Mouse (Mus musculus): ENCODE measurements around the gene 9430038I01Rik.

9430038I01Rik gene

GRCm38 (mm10) chr7:137410337-137411197, at the start of gene 9430038I01Rik:
Gene 9430038I01Rik, minus strand, starts transcription at chr7:137410762.
- in situ Hi-C loops (cut with MboI; ENCODE audit: unreplicated experiment in 2 of 2): loop anchor here (5.0 to 25.0 kb wide), 3 partner anchors 37 to 1398 kb away; no protein-coding TSS in a partner anchor

GRCm38 (mm10) chr7:137445321-137445720, 34.8 kb upstream of the 9430038I01Rik start:
- in situ Hi-C loops (cut with MboI; ENCODE audit: unreplicated experiment in 2 of 2): loop anchor here (5.0 to 25.0 kb wide), 4 partner anchors 33 to 1792 kb away; partner anchors contain the start of genes 9430038I01Rik (in 2 of the 2), Ebf3 (in 1 of the 2), Mki67 (in 1 of the 2) and Pwwp2b (in 1 of the 2)

DNA sequence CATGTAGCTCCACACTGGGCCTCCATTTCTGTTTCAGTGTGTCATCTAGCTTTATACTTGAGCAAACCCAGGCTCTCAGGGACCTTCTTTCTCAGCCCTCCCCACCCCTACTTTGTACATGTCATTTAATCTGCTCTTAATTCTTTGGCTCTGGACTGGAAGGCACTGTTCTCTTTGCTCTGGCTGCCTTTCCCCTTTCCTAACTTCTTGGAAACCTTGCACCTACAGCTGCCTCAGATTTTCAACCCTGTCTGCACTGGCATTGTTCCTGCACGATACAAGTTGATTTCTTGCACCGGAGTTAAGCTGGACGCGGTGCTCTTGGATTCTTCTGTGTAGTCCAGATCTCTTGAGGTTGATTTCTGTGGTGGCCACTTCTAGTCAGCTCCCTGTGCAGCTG, 32.4 kb upstream of the 9430038I01Rik start:
- in situ Hi-C loops (cut with MboI; ENCODE audit: unreplicated experiment in 2 of 2): loop anchor here (10.0 to 25.0 kb wide), 3 partner anchors 128 to 1794 kb away; partner anchors contain the start of genes Ebf3 (in 1 of the 2), Mki67 (in 1 of the 2) and Pwwp2b (in 1 of the 2)

GRCm38 (mm10) chr7:137438962-137439361, 28.4 kb upstream of the 9430038I01Rik start:
- in situ Hi-C loops (cut with MboI; ENCODE audit: unreplicated experiment in 2 of 2): loop anchor here (10.0 to 25.0 kb wide), 3 partner anchors 116 to 1798 kb away; partner anchors contain the start of genes Mki67 (in 1 of the 2) and Pwwp2b (in 1 of the 2)

- in situ Hi-C loops (cut with MboI; ENCODE audit: unreplicated experiment in 2 of 2): loop anchor here (10.0 to 25.0 kb wide), 3 partner anchors 117 to 1799 kb away; partner anchors contain the start of genes Mki67 (in 1 of the 2) and Pwwp2b (in 1 of the 2)
Observed at GRCm38 (mm10) chr7:137438179-137438550, 27.6 kb upstream of the 9430038I01Rik start.

DNA sequence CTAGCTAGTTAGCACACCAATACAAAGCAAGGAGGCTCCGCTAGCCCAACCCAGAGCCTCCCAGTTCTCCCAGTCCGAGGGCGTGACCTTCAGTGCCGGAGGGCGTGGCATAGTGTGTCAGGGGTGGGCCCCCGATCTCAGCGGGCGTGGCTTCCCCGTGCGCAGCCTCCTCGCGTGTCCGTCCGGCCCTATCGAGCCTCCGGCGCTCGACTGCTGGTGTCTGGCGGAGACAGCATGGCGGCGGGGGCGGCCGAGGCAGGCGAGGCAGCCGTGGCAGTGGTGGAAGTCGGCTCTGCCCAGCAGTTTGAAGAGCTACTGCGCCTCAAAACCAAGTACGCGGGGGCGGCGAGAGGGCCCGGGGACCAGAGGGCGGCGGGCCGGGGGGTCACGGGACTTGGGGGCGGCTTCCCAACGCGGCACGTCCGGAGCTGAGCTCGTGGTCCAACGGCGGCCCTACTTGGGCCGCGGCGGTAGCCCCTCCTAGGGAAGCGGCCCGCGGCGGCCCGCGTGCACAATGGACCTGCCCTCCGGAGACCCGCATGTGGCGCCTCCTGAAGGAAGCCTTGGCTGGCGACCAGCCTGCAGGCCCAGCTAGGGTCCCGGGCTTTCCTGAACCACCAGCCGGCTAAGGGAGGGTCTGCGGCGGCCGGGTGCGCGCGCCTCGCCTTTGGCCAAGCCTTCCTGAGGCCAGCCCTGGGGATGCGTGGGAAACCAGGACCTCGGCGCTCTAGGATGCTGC, 27.0 kb upstream of the 9430038I01Rik start, which contains the start of gene Glrx3:
TSS of gene Glrx3 (plus strand) at position 175 of the 739 bp plus-strand sequence.
- in situ Hi-C loops (cut with MboI; ENCODE audit: unreplicated experiment in 2 of 2): loop anchor here (10.0 to 25.0 kb wide), 3 partner anchors 117 to 1800 kb away; partner anchors contain the start of genes Mki67 (in 1 of the 2) and Pwwp2b (in 1 of the 2)

DNA sequence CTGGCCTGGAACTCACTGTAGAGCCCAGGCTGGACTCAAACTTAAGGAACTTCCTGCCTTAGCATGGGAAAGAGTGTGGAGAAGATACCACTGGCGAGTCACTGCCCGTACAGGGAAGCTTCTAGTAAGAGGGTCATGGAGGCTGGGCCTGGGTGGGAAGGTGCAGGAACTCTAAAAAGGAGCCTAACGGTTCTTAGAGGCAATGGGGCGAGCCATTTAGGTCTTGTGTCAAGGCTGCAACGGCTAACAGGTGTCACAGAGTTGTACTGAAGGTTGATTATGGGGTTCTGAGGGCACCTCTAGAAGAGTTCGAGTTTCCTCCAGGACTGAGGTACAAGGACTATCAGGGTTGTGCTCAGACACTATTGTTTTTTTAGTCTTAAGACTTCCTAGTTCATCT, 26.3 kb upstream of the 9430038I01Rik start:
- in situ Hi-C loops (cut with MboI; ENCODE audit: unreplicated experiment in 2 of 2): loop anchor here (10.0 to 25.0 kb wide), 3 partner anchors 118 to 1800 kb away; partner anchors contain the start of genes Mki67 (in 1 of the 2) and Pwwp2b (in 1 of the 2)

GRCm38 (mm10) chr7:137431769-137432603, 21.4 kb upstream of the 9430038I01Rik start:
- in situ Hi-C loops (cut with MboI; ENCODE audit: unreplicated experiment in 2 of 2): loop anchor here (5.0 to 25.0 kb wide), 4 partner anchors 123 to 1805 kb away; partner anchors contain the start of genes Mki67 (in 1 of the 2) and Pwwp2b (in 1 of the 2)

- in situ Hi-C loops (cut with MboI; ENCODE audit: unreplicated experiment in 2 of 2): loop anchor here (5.0 to 25.0 kb wide), 4 partner anchors 158 to 1811 kb away; partner anchors contain the start of genes Mki67 (in 1 of the 2) and Pwwp2b (in 1 of the 2)
Observed at GRCm38 (mm10) chr7:137426693-137427092, 16.1 kb upstream of the 9430038I01Rik start.

GRCm38 (mm10) chr7:137421236-137421635, 10.7 kb upstream of the 9430038I01Rik start:
- in situ Hi-C loops (cut with MboI; ENCODE audit: unreplicated experiment in 2 of 2): loop anchor here (5.0 to 25.0 kb wide), 6 partner anchors 46 to 1416 kb away; no protein-coding TSS in a partner anchor

- in situ Hi-C loops (cut with MboI; ENCODE audit: unreplicated experiment in 2 of 2): loop anchor here (5.0 to 25.0 kb wide), 6 partner anchors 47 to 1417 kb away; no protein-coding TSS in a partner anchor
Observed at GRCm38 (mm10) chr7:137420550-137420949, 10.0 kb upstream of the 9430038I01Rik start.

DNA sequence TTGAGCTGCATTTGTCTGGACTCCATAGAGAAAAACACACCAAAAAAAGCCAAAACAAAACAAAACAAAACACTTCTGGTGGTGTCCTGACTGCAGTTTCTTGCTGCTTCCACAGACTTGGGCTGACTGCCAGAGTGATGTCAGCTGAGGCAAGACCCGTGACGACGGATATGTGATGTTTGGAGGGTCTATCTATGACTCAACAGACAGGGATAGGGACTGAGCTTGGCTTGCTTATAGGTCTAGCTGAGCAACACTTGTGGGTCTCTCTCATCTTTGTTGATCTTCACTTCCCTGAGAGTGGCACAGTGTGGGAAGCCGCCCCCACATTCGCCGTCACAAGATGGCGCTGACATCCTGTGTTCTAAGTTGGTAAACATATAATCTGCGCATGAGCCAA, 4.1 kb upstream of the 9430038I01Rik start:
- in situ Hi-C loops (cut with MboI; ENCODE audit: unreplicated experiment in 2 of 2): loop anchor here (5.0 to 25.0 kb wide), 3 partner anchors 33 to 1402 kb away; no protein-coding TSS in a partner anchor

- in situ Hi-C loops (cut with MboI; ENCODE audit: unreplicated experiment in 2 of 2): loop anchor here (25.0 kb wide), 2 partner anchors 1345 to 1395 kb away; no protein-coding TSS in a partner anchor
Observed at GRCm38 (mm10) chr7:137407428-137408058, 3.0 kb downstream of the 9430038I01Rik start.

- in situ Hi-C loops (cut with MboI; ENCODE audit: unreplicated experiment in 2 of 2): loop anchor here (25.0 kb wide), 2 partner anchors 1342 to 1392 kb away; no protein-coding TSS in a partner anchor
Observed at GRCm38 (mm10) chr7:137404146-137404545, 6.4 kb downstream of the 9430038I01Rik start.

- in situ Hi-C loops (cut with MboI; ENCODE audit: unreplicated experiment in 2 of 2): no loop called here
Observed at GRCm38 (mm10) chr7:137398973-137399372, 11.6 kb downstream of the 9430038I01Rik start.

DNA sequence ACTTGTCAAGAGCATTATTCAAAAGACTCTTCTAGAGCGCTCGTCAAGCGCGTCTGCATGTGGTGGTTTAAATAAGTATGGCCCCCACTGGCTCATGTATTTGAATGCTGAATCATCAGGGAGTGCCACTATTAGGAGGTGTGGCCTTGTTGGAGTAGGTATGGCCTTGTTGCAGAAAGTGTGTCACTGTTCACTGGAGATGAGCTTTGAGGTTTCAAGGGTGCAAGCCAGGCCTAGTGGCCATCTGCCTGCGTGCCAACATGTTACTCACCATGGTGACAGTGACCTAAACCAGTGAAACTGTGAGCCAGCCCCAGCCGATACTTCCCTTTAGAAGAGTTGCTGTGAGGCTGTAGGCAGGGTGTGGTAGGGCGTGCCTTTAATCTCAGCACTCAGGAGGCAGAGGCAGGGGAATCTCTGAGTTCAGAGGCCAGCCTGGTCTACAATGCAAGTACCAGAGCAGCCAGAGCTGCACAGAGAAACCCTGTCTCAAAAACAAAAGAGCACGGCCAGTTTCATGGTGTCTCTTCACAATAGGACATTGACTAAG, 13.1 kb downstream of the 9430038I01Rik start:
- in situ Hi-C loops (cut with MboI; ENCODE audit: unreplicated experiment in 2 of 2): no loop called here

- in situ Hi-C loops (cut with MboI; ENCODE audit: unreplicated experiment in 2 of 2): no loop called here
Observed at GRCm38 (mm10) chr7:137395421-137395820, 15.1 kb downstream of the 9430038I01Rik start.

DNA sequence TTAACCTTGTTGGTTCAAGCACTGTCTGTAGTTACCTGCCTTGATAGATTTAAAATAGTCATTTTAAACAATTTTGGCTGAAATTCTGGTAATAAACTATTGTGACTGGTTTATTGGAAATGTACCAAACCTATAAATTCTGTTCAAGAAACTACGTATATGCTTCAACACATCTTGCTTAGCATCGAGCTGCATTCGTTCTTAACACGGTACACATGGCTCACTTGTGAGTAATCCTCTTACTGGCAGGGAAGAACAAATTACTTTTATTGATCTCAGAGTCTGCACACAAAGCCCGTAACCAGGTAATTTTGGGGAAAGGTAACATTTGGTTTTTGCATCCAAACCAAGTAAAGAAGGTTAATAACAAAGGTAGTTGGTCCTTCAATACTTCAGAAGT, 22.7 kb downstream of the 9430038I01Rik start:
- in situ Hi-C loops (cut with MboI; ENCODE audit: unreplicated experiment in 2 of 2): no loop called here

Measured in v-Abl transformed pro-B cells (cell line).